Mouse (Mus musculus) spleen, adult 18-20 months (tissue): ENCODE measurements around the gene Lhx1.

Source experiments
- DNase-seq, 2 experiments: peaks; one replicate each; pipeline ENCODE4 v3.0.0; 2022; ENCODE audit warnings: mixed read lengths in 2 of 2

The Lhx1 gene

GRCm38 (mm10) chr11:84525421-84526274 is at the start of gene Lhx1:
Gene Lhx1, minus strand, starts transcription at chr11:84525535.
- no peak for DNase-seq

GRCm38 (mm10) chr11:84574834-84575233 is 49.5 kb upstream of the Lhx1 start:
- DNase-seq = no peak

GRCm38 (mm10) chr11:84573637-84574036 is 48.3 kb upstream of the Lhx1 start:
- DNase-seq = no peak

- no peak for DNase-seq
Observed at GRCm38 (mm10) chr11:84570812-84571211, 45.5 kb upstream of the Lhx1 start.

GRCm38 (mm10) chr11:84570392-84570791 is 45.1 kb upstream of the Lhx1 start:
- no peak for DNase-seq

- no peak for DNase-seq
Observed at GRCm38 (mm10) chr11:84569052-84569751, 43.9 kb upstream of the Lhx1 start.

- no peak for DNase-seq
Observed at GRCm38 (mm10) chr11:84568482-84568881, 43.1 kb upstream of the Lhx1 start.

GRCm38 (mm10) chr11:84566691-84567090 is 41.4 kb upstream of the Lhx1 start:
- no peak for DNase-seq

GRCm38 (mm10) chr11:84565224-84565623 is 39.9 kb upstream of the Lhx1 start:
- no peak for DNase-seq

- DNase-seq = no peak
Observed at GRCm38 (mm10) chr11:84563360-84563759, 38.0 kb upstream of the Lhx1 start.

- no peak for DNase-seq
Observed at GRCm38 (mm10) chr11:84562758-84563347, 37.5 kb upstream of the Lhx1 start.

- no peak for DNase-seq
Observed at GRCm38 (mm10) chr11:84561546-84561945, 36.2 kb upstream of the Lhx1 start.

- no peak for DNase-seq
Observed at GRCm38 (mm10) chr11:84553821-84554450, 28.6 kb upstream of the Lhx1 start.

- DNase-seq = no peak
Observed at GRCm38 (mm10) chr11:84551296-84551695, 26.0 kb upstream of the Lhx1 start.

GRCm38 (mm10) chr11:84549258-84549791 is 24.0 kb upstream of the Lhx1 start:
- no peak for DNase-seq

GRCm38 (mm10) chr11:84548293-84548692 is 23.0 kb upstream of the Lhx1 start:
- no peak for DNase-seq

GRCm38 (mm10) chr11:84539981-84540380 is 14.6 kb upstream of the Lhx1 start:
- no peak for DNase-seq

- DNase-seq = no peak
Observed at GRCm38 (mm10) chr11:84529797-84530703, 4.7 kb upstream of the Lhx1 start.

GRCm38 (mm10) chr11:84529143-84529755 is 3.9 kb upstream of the Lhx1 start:
- no peak for DNase-seq

- no peak for DNase-seq
Observed at GRCm38 (mm10) chr11:84526976-84527860, 1.9 kb upstream of the Lhx1 start.
